Mouse (Mus musculus) MEL (cell line): ENCODE measurements at regions not wholly inside any gene's neighbourhood (a gene's known extent, or its start where the extent isn't known, plus 50 kb on each side); places are given as distances from the start of the nearest gene placed in this dataset.

Experiments used
- DNase-seq: peaks from one replicate; pipeline ENCODE4 v3.0.0; 2011; ENCODE audit warnings: low read depth, low spot score
- H3K27ac ChIP-seq: 2 replicates; pipeline ENCODE4 v1.5.1; 2012; ENCODE audit warnings: low read depth, mild to moderate bottlenecking, control low read depth, low read length, moderate library complexity; ENCODE audit not compliant: control insufficient read depth
- H3K27me3 ChIP-seq, 2 experiments: fragments of 150-350 bp in 1 of 2; sonication (generic) in 1 of 2; 2 replicates each; pipeline ENCODE4 v1.6.1; 2012; ENCODE audit warnings: low read length in 2 of 2, mild to moderate bottlenecking in 2 of 2, improper control_type of control experiment in 1 of 2, moderate library complexity in 1 of 2; ENCODE audit not compliant: insufficient read depth in 2 of 2, control insufficient read depth in 1 of 2
- H3K36me3 ChIP-seq, 2 experiments: 2 replicates each; pipeline ENCODE4 v1.6.1; 2012 to 2014; ENCODE audit warnings: low read length in 2 of 2, improper control_type of control experiment in 1 of 2, inconsistent platforms in 1 of 2, mild to moderate bottlenecking in 1 of 2; ENCODE audit not compliant: insufficient read depth in 2 of 2, control insufficient read depth in 1 of 2
- H3K4me1 ChIP-seq, 2 experiments: fragments of 150-350 bp in 1 of 2; sonication (generic) in 1 of 2; 2 replicates each; pipeline ENCODE4 v1.6.1; 2012; ENCODE audit warnings: low read length in 2 of 2, improper control_type of control experiment in 1 of 2, mild to moderate bottlenecking in 1 of 2; ENCODE audit not compliant: insufficient read depth in 2 of 2, control insufficient read depth in 1 of 2
- H3K4me3 ChIP-seq, 2 experiments: fragments of 150-350 bp in 1 of 2; sonication (generic) in 1 of 2; 2 replicates each; pipeline ENCODE4 v1.5.1; 2012; ENCODE audit warnings: low read depth in 2 of 2, low read length in 2 of 2, mild to moderate bottlenecking in 2 of 2, moderate library complexity in 2 of 2, control low read depth in 1 of 2, improper control_type of control experiment in 1 of 2; ENCODE audit not compliant: control insufficient read depth in 1 of 2, insufficient read depth in 1 of 2
- H3K79me2 ChIP-seq: 2 replicates; pipeline ENCODE4 v1.6.1; 2012; ENCODE audit warnings: mild to moderate bottlenecking, low read length, moderate library complexity; ENCODE audit not compliant: control insufficient read depth, poor library complexity, insufficient read depth
- H3K9ac ChIP-seq: 2 replicates; pipeline ENCODE4 v1.6.1; 2012; ENCODE audit warnings: low read depth, mild to moderate bottlenecking, control low read depth, low read length, moderate library complexity; ENCODE audit not compliant: control insufficient read depth, poor library complexity, severe bottlenecking
- H3K9me3 ChIP-seq: fragments of 150-350 bp; sonication (generic); replicated peaks from 2 replicates; pipeline ENCODE4 v1.6.1; 2012; ENCODE audit warnings: mild to moderate bottlenecking, low read length, improper control_type of control experiment, moderate library complexity; ENCODE audit not compliant: insufficient read depth
- CHD1 ChIP-seq: IDR thresholded peaks from 2 replicates; pipeline ENCODE4 v1.6.1; 2012; ENCODE audit warnings: low read depth, mild to moderate bottlenecking, inconsistent platforms, low read length, improper control_type of control experiment
- CHD2 ChIP-seq: IDR thresholded peaks from 2 replicates; pipeline ENCODE4 v1.6.1; 2011; ENCODE audit warnings: low read length, improper control_type of control experiment
- E2F4 ChIP-seq: IDR thresholded peaks from 2 replicates; pipeline ENCODE4 v1.6.1; 2011; ENCODE audit warnings: low read depth, low read length, improper control_type of control experiment, borderline replicate concordance
- ELF1 ChIP-seq: IDR thresholded peaks from 2 replicates; pipeline ENCODE4 v1.6.1; 2014; ENCODE audit warnings: low read depth, mild to moderate bottlenecking, inconsistent platforms, low read length, improper control_type of control experiment, moderate library complexity
- EP300 ChIP-seq, 2 experiments: IDR thresholded peaks; 2 replicates each; pipeline ENCODE4 v1.6.1; 2011; ENCODE audit warnings: improper control_type of control experiment in 2 of 2, low read length in 2 of 2, low read depth in 1 of 2, mild to moderate bottlenecking in 1 of 2
- ETS1 ChIP-seq: IDR thresholded peaks from 2 replicates; pipeline ENCODE4 v1.6.1; 2012; ENCODE audit warnings: low read depth, mild to moderate bottlenecking, inconsistent platforms, low read length, improper control_type of control experiment, moderate library complexity
- GABPA ChIP-seq: IDR thresholded peaks from 2 replicates; pipeline ENCODE4 v1.6.1; 2012; ENCODE audit warnings: low read depth, mild to moderate bottlenecking, inconsistent platforms, low read length, improper control_type of control experiment, moderate library complexity
- GATA1 ChIP-seq: IDR thresholded peaks from 2 replicates; pipeline ENCODE4 v1.6.1; 2011; ENCODE audit warnings: low read depth, low read length, improper control_type of control experiment
- JUND ChIP-seq: IDR thresholded peaks from 2 replicates; pipeline ENCODE4 v1.6.1; 2011; ENCODE audit warnings: low read depth, mild to moderate bottlenecking, improper control_type of control experiment, low read length
- KAT2A ChIP-seq: conservative IDR thresholded peaks from 2 replicates; pipeline ENCODE4 v1.6.1; 2012; ENCODE audit warnings: low read depth, low read length, improper control_type of control experiment, inconsistent platforms
- MAX ChIP-seq: IDR thresholded peaks from 2 replicates; pipeline ENCODE4 v1.6.1; 2011; ENCODE audit warnings: low read length, improper control_type of control experiment
- MAZ ChIP-seq: IDR thresholded peaks from 2 replicates; pipeline ENCODE4 v1.6.1; 2012; ENCODE audit warnings: low read depth, mild to moderate bottlenecking, inconsistent platforms, low read length, improper control_type of control experiment
- MYC ChIP-seq: IDR thresholded peaks from 2 replicates; pipeline ENCODE4 v1.6.1; 2011; ENCODE audit warnings: low read depth, mild to moderate bottlenecking, low read length, improper control_type of control experiment, moderate library complexity
- NELFE ChIP-seq: IDR thresholded peaks from 2 replicates; pipeline ENCODE4 v1.6.1; 2011; ENCODE audit warnings: low read depth, low read length, improper control_type of control experiment
- POLR2A ChIP-seq, 2 experiments: IDR thresholded peaks; 2 replicates each; pipeline ENCODE4 v1.6.1; 2011 to 2012; ENCODE audit warnings: low read length in 2 of 2, mild to moderate bottlenecking in 2 of 2, control low read depth in 1 of 2, improper control_type of control experiment in 1 of 2, low read depth in 1 of 2, moderate library complexity in 1 of 2; ENCODE audit not compliant: control insufficient read depth in 1 of 2, insufficient read depth in 1 of 2, poor library complexity in 1 of 2
- POLR2AphosphoS2 ChIP-seq: IDR thresholded peaks from 2 replicates; pipeline ENCODE4 v1.6.1; 2011; ENCODE audit warnings: low read length, improper control_type of control experiment
- POLR2AphosphoS5 ChIP-seq: IDR thresholded peaks from 2 replicates; pipeline ENCODE4 v1.6.1; 2012; ENCODE audit warnings: low read depth, borderline replicate concordance, mild to moderate bottlenecking, inconsistent platforms, low read length, moderate library complexity, mixed read lengths
- RAD21 ChIP-seq: IDR thresholded peaks from 2 replicates; pipeline ENCODE4 v1.6.1; 2011; ENCODE audit warnings: mild to moderate bottlenecking, low read depth, low read length, improper control_type of control experiment
- RCOR1 ChIP-seq: IDR thresholded peaks from 2 replicates; pipeline ENCODE4 v1.6.1; 2012; ENCODE audit warnings: low read depth, mild to moderate bottlenecking, inconsistent platforms, low read length, improper control_type of control experiment
- SIN3A ChIP-seq: IDR thresholded peaks from 2 replicates; pipeline ENCODE4 v1.6.1; 2012; ENCODE audit warnings: low read length, improper control_type of control experiment, inconsistent platforms
- SMC3 ChIP-seq: IDR thresholded peaks from 2 replicates; pipeline ENCODE4 v1.6.1; 2011; ENCODE audit warnings: low read depth, low read length, improper control_type of control experiment
- TBP ChIP-seq: IDR thresholded peaks from 2 replicates; pipeline ENCODE4 v1.8.0; 2011; ENCODE audit warnings: low read depth, low read length, improper control_type of control experiment
- UBTF ChIP-seq: IDR thresholded peaks from 2 replicates; pipeline ENCODE4 v1.6.1; 2012; ENCODE audit warnings: low read depth, mild to moderate bottlenecking, inconsistent platforms, low read length, improper control_type of control experiment, moderate library complexity, borderline replicate concordance; ENCODE audit not compliant: insufficient read depth
- USF1 ChIP-seq: IDR thresholded peaks from 2 replicates; pipeline ENCODE4 v1.6.1; 2014; ENCODE audit warnings: low read depth, mild to moderate bottlenecking, inconsistent platforms, low read length, improper control_type of control experiment, moderate library complexity
- USF2 ChIP-seq, 2 experiments: IDR thresholded peaks; 2 replicates each; pipeline ENCODE4 v1.6.1; 2011 to 2012; ENCODE audit warnings: improper control_type of control experiment in 2 of 2, low read length in 2 of 2, borderline replicate concordance in 1 of 2, inconsistent platforms in 1 of 2, low read depth in 1 of 2, mild to moderate bottlenecking in 1 of 2; ENCODE audit not compliant: insufficient read depth in 1 of 2
- ZMIZ1 ChIP-seq: IDR thresholded peaks from 2 replicates; pipeline ENCODE4 v1.6.1; 2012; ENCODE audit warnings: low read depth, mild to moderate bottlenecking, inconsistent platforms, low read length, improper control_type of control experiment, moderate library complexity

DNA sequence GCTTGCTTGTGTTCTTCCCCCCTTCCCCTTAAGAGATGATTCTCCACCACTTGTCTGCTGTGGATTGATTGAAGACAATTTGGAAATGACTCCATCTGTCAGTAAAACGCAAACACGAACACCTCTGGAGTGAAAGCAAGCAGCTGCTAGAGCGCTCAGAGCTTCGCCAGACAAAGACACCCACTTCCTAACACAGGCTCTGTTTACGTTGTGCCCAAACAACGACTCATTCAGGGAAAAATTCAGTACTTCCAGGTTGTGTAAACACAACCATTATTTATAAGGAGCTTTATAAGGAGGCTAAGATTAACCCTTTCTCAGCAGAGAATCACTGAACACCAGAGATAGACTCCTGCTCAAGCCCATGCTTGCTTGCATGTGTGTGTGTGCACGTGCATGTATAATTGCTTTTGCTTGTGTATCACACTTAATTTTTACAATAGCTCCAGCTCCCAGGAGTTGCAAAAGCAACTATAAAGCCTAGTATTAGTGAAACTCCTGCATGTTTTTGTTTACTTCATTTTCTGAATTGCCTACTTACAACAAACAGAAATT lies 209.5 kb downstream of the Btg1 start:
- Histone ChIP-seq H3K27me3 (no peaks in the 10 kb centered on the region), H3K4me3 (no peak overlapping the region)
- TF ChIP-seq ETS1 (no peak), ZMIZ1 (no peak), NELFE (no peak), GABPA (no peak), POLR2AphosphoS2 (no peak), USF2 (IDR thresholded peaks at IDR 0.05; ENCODE audit: borderline replicate concordance in 1 of 2, insufficient read depth in 1 of 2, low read depth in 1 of 2, low read length in 2 of 2) (no peak), POLR2AphosphoS5 (no peak), ELF1 (no peak), RAD21 (no peak), TBP (no peak), CHD2 (no peak), CHD1 (no peak), SIN3A (no peak), UBTF (no peak), RCOR1 (no peak), GATA1 (no peak)
- TF ChIP-seq, all 39 proteins: peak for 0
- Histone ChIP-seq H3K36me3 (no peaks in the 10 kb centered on the region), H3K4me1 (no peaks in the 10 kb centered on the region), H3K9ac (no peak overlapping the region), H3K27ac (no peak overlapping the region), H3K9me3 (no peaks in the 10 kb centered on the region), H3K79me2 (no peaks in the 10 kb centered on the region)
- DNase-seq = no peak

DNA sequence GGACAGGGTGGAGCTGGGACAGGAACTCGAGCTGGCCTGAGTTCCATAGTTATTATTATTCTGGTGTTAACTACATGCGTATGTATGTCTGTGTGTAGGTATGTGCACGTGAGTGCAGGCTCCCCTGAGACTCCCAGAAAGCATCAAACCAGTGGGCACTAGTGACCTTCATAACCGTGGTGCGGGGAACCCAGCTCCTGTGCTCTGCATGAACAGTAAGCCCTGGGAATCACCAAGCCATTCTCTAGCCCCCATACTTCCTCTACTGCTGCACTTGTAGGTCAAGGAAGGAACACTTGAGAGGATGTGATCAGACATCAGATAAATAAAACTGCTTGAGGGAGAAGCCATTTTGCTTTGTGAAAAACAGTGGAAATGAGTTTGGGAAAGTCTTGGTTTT lies 211.2 kb downstream of the Btg1 start:
- Histone ChIP-seq H3K27me3 (no peaks in the 10 kb centered on the region), H3K9me3 (no peaks in the 10 kb centered on the region), H3K27ac (no peak overlapping the region), H3K79me2 (no peaks in the 10 kb centered on the region), H3K4me3 (no peak overlapping the region), H3K4me1 (no peaks in the 10 kb centered on the region), H3K9ac (no peak overlapping the region), H3K36me3 (no peaks in the 10 kb centered on the region)
- no peak for TF ChIP-seq MYC
- no peak for TF ChIP-seq E2F4
- TF ChIP-seq JUND = no peak
- no peak for TF ChIP-seq RCOR1
- TF ChIP-seq CHD2 = no peak
- no peak for TF ChIP-seq MAX
- no peak for TF ChIP-seq KAT2A
- no peak for TF ChIP-seq SMC3
- TF ChIP-seq POLR2A (IDR thresholded peaks at IDR 0.05; ENCODE audit: control insufficient read depth in 1 of 2, insufficient read depth in 1 of 2, low read depth in 1 of 2, low read length in 2 of 2, poor library complexity in 1 of 2) = no peak
- TF ChIP-seq GATA1 = no peak
- no peak for TF ChIP-seq USF1
- TF ChIP-seq EP300 (IDR thresholded peaks at IDR 0.05; ENCODE audit: low read depth in 1 of 2, low read length in 2 of 2) = no peak
- no peak for TF ChIP-seq MAZ
- no peak for TF ChIP-seq POLR2AphosphoS5
- no peak for TF ChIP-seq TBP
- DNase-seq = no peak
